Comparison of ENCODE assay signal across 8 mouse cellular contexts in the genomic region with DNA sequence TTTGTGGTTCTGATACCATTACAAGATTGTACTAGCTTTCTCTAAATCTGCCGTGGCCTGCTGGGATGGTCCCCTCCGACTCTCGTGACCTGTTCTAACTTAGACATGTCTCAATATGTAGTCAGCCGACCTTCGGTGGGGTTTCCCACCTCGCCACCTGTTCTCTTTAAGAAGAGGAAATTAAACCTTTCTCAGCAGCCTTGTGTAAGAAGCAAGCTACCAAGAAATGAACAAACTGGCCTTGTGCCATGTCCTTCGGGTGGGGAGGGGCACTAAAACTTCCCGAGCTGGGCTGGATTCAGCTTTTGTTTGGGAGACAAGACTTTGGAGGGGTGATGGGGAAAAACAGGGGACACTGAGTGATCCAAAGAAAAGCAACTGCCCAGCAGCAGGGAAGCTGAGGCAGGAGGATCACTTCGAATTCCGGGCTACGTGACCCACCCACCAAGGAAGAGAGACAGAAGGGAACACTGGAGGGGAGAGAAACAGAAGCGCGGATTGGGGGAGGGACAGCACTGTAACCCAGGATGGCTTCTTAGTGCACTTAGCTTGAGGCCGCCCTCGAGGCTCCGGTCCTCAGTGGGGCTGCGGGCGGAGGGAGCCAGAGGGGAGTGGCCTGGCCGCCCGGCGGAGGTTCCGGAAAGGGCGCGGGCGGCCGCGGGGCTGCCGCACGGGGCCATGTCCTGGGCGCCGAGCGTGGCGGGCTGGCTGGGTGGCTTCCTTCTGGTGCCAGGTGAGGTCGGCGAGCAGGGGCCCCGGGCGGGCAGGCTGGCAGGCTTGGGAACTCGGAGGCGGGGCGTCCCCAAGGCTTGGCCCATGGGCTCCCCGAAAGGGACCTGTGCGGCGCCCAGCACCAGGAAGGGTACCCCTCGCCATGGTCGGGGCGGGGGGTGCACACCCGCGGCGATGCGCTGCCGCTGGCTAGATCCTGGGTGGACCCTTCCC. TPM values are rescaled to one million over a fixed set of nuclear protein-coding genes. Genes with fewer than 3 reads are reported as not detected.
DNase-seq lines count a peak whose midpoint lies in the region; ATAC-seq and TF ChIP-seq lines count a peak whose summit lies in the region.

Gene Il10rb, plus strand, starts transcription at position 525 of the 945 bp plus-strand sequence.

- H3K27me3 ChIP-seq in forebrain, embryonic 16.5 days (replicated peaks; ENCODE audit: control insufficient read depth, insufficient read depth, low read length), result no peaks in the 10 kb centered on the region
- H3K27me3 ChIP-seq in lung, embryonic 16.5 days (ENCODE audit: control insufficient read depth, insufficient read depth, low read depth, low read length), result no peaks in the 10 kb centered on the region

- H3K4me1 ChIP-seq in forebrain, embryonic 16.5 days (replicated peaks; ENCODE audit: control insufficient read depth, insufficient read depth, low read length), result peaks cover 14% of the 10 kb centered on the region
- peaks cover 26% of the 10 kb centered on the region for H3K4me1 ChIP-seq in lung, embryonic 16.5 days (replicated peaks; ENCODE audit: control insufficient read depth, insufficient read depth, low read length)
- H3K4me1 ChIP-seq in olfactory bulb, adult 2 months (ENCODE audit: control insufficient read depth, insufficient read depth, low read length), result peaks cover 21% of the 10 kb centered on the region

- peaks cover 5% of the 10 kb centered on the region; the same call in 1 of the 2 replicates for H3K36me3 ChIP-seq in forebrain, embryonic 16.5 days (ENCODE audit: control insufficient read depth, insufficient read depth)
- peaks cover 10% of the 10 kb centered on the region for H3K36me3 ChIP-seq in lung, embryonic 16.5 days (ENCODE audit: control insufficient read depth, insufficient read depth, low read length)

- ATAC-seq in forebrain, embryonic 16.5 days, result peak; percentile 87
- ATAC-seq in lung, embryonic 16.5 days (ENCODE audit: low read depth), result peak; percentile 94

- no peak for TF ChIP-seq POLR2A in olfactory bulb, adult 2 months (IDR thresholded peaks at IDR 0.05; ENCODE audit: insufficient read depth, low read depth, low read length)

- peak within 1 kb of the TSS; percentile 79 for H3K9ac ChIP-seq in forebrain, embryonic 16.5 days (replicated peaks; ENCODE audit: low read depth, low read length)
- H3K9ac ChIP-seq in lung, embryonic 16.5 days (ENCODE audit: low read length), result peak within 1 kb of the TSS; percentile 96

- H3K9me3 ChIP-seq in forebrain, embryonic 16.5 days (ENCODE audit: control insufficient read depth, low read length), result no peaks in the 10 kb centered on the region
- H3K9me3 ChIP-seq in lung, embryonic 16.5 days (ENCODE audit: control insufficient read depth, low read length), result no peaks in the 10 kb centered on the region

- no peak for TF ChIP-seq CTCF in olfactory bulb, adult 2 months (IDR thresholded peaks at IDR 0.05; ENCODE audit: insufficient read depth, low read depth, low read length)

- intact Hi-C loops in heart, postnatal 14 days (cut with DNase I), result loop anchor here (1.0 to 2.0 kb wide), 2 partner anchors 35 to 43 kb away; no protein-coding TSS in a partner anchor

- H3K27ac ChIP-seq in forebrain, embryonic 16.5 days (ENCODE audit: low read length), result no peak within 1 kb of the TSS
- H3K27ac ChIP-seq in lung, embryonic 16.5 days (ENCODE audit: low read length), result peak within 1 kb of the TSS; percentile 97
- 0 out of 2 replicates have a peak within 1 kb of the TSS, but pooled peaks have one; percentile 8 for H3K27ac ChIP-seq in olfactory bulb, adult 2 months (ENCODE audit: insufficient read depth, low read depth, low read length)

- DNase-seq in ES-CJ7 (ENCODE audit: low read depth, low spot score), result peak; percentile 23
- DNase-seq in cerebellum, adult 11 months, result peak; percentile 18
- DNase-seq in heart, postnatal 14 days, result peak; percentile 87 to 88
- no peak for DNase-seq in large intestine, adult 2 months (ENCODE audit: low read depth, low spot score)
- peak; percentile 72 for DNase-seq in thymus, postnatal 0 days (ENCODE audit: low spot score)

- H3K4me2 ChIP-seq in forebrain, embryonic 16.5 days (ENCODE audit: low read length), result peak within 1 kb of the TSS; percentile 98
- peak within 1 kb of the TSS; percentile 60 for H3K4me2 ChIP-seq in lung, embryonic 16.5 days (ENCODE audit: low read depth, low read length)

- peak within 1 kb of the TSS; percentile 65 for H3K4me3 ChIP-seq in forebrain, embryonic 16.5 days (replicated peaks; ENCODE audit: low read length)
- H3K4me3 ChIP-seq in lung, embryonic 16.5 days (ENCODE audit: low read length), result peak within 1 kb of the TSS; percentile 93
- H3K4me3 ChIP-seq in olfactory bulb, adult 2 months (ENCODE audit: insufficient read depth, low read depth, low read length), result peak within 1 kb of the TSS; percentile 53

- WGBS in forebrain, embryonic 16.5 days, result 4% methylated on average over 49 of the region's 51 CpGs
- WGBS in large intestine, adult 2 months, result under 1% methylated on average over 51 of the region's 51 CpGs
- WGBS in lung, embryonic 16.5 days, result 5% methylated on average over 35 of the region's 51 CpGs
- 6% methylated on average over 51 of the region's 51 CpGs for WGBS in olfactory bulb, adult 2 months

RNA-seq across cellular contexts. Expression of gene Il10rb, which starts in this region (rescaled TPM):
- 8.9 and 10.7 TPM in 2 replicates for polyA plus RNA-seq in forebrain, embryonic 16.5 days (2015; fragmentation: Nextera tagmentation; extraction: Ambion mirVana)
- total RNA-seq in heart, postnatal 14 days (2021), result 10 to 100 TPM; 86.4 to 94.7 TPM
- 54.1 and 74.1 TPM in 2 replicates for polyA plus RNA-seq in large intestine, adult 2 months (2012; rRNA removed)
- polyA plus RNA-seq in lung, embryonic 16.5 days (2015; fragmentation: Nextera tagmentation; extraction: Ambion mirVana), result 56.8 and 61.5 TPM in 2 replicates
- not detected in 2 replicates for polyA plus RNA-seq in olfactory bulb, adult 2 months (2012; ENCODE audit: insufficient read depth, insufficient read length, low replicate concordance, missing spikeins)
- polyA plus RNA-seq in thymus, postnatal 0 days (2015; fragmentation: Nextera tagmentation; extraction: Ambion mirVana), result 42.7 and 44.1 TPM in 2 replicates
